Mouse (Mus musculus): ENCODE measurements around the gene Arhgap42. TPM values are rescaled to one million over a fixed set of nuclear protein-coding genes. Genes with fewer than 3 reads are reported as not detected.

Gene Arhgap42
- polyA plus RNA-seq, 1 experiment, result 16.1 TPM

DNA sequence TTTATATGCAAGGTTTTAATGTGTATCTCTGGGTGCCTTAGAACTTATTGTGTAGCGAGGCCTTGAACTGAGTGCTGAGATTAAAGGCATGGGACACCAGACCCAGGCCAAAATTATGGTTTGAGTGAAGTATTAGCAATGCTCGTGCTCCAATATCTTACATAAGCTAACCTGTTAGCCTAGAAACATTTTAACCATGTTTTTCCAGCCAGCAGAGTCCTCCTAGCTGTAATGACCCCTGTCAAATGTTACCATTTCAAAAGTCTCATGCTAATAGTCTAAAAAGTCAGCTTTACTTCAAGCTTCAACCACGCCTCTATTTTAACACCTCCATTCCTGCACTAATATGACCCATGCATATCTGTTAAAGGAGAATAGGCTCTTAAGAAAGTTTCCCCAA is 84.3 kb downstream of the Arhgap42 start:
- TF ChIP-seq EP300 (IDR thresholded peaks at IDR 0.05; ENCODE audit: insufficient read depth, low read depth, low read length) (no peak), CTCF (IDR thresholded peaks at IDR 0.05; ENCODE audit: low read depth, low read length) (no peak), POLR2A (IDR thresholded peaks at IDR 0.05; ENCODE audit: insufficient read depth, low read length) (no peak)

DNA sequence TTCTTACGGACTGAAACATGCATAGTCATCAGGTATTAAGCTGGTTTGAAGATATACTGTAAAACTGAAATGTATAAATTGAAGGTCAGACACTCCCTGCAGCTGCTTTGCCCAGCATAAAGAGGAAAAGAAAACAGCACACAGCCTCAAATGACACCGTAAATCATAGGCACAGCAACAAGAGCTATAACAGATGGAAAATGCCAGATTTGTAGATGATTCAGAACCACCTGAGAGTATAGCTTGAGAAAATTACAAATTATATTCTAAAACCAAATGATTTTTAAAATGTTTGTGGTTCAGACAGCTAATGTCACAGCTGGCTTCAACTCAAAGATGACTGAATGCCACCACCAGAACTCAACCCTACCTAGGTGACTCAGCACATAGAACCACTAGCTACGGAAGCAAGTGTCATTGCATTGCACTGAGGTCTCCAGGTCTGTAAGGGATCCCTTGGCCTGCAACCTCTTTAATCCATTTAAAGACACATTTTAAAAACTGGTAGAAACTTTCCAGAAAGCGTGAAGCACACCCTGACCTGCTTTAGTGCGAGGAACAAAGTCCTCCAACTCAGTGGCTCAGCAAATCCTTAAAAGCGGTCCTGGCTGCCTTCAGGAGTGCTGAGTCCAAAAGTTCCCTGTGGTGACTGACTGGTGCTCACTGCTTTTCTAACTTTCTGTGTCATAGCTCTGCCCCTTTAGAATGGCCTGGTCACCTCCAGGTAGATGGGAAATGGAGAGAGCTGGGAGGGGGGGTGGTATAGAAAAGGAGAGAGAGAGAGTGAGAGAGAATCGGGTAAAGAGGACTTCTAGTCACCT is 94.4 kb downstream of the Arhgap42 start:
- Histone ChIP-seq H3K27me3 (ENCODE audit: control insufficient read depth, insufficient read depth, low read length, poor library complexity, severe bottlenecking) (no peaks in the 10 kb centered on the region), H3K4me3 (ENCODE audit: low read depth, low read length) (no peak overlapping the region), H3K4me1 (ENCODE audit: control insufficient read depth, insufficient read depth, low read length) (no peaks in the 10 kb centered on the region), H3K9ac (ENCODE audit: low read depth, poor library complexity, severe bottlenecking) (no peak overlapping the region), H3K9me3 (replicated peaks; ENCODE audit: control insufficient read depth, insufficient read depth, low read length, poor library complexity, severe bottlenecking) (no peaks in the 10 kb centered on the region), H3K36me3 (ENCODE audit: control insufficient read depth, insufficient read depth, low read length, poor library complexity, severe bottlenecking) (no peaks in the 10 kb centered on the region), H3K27ac (ENCODE audit: insufficient read depth, low read length) (no peak overlapping the region)
- TF ChIP-seq POLR2A (IDR thresholded peaks at IDR 0.05; ENCODE audit: insufficient read depth, low read length) (no peak), CTCF (IDR thresholded peaks at IDR 0.05; ENCODE audit: low read depth, low read length) (no peak), EP300 (IDR thresholded peaks at IDR 0.05; ENCODE audit: insufficient read depth, low read depth, low read length) (no peak)

More for the DNA sequence above, 84.3 kb downstream of the Arhgap42 start:
- Histone ChIP-seq H3K27me3 (ENCODE audit: control insufficient read depth, insufficient read depth, low read length, poor library complexity, severe bottlenecking) (no peaks in the 10 kb centered on the region), H3K4me1 (ENCODE audit: control insufficient read depth, insufficient read depth, low read length) (peaks cover 2% of the 10 kb centered on the region), H3K4me3 (ENCODE audit: low read depth, low read length) (no peak overlapping the region), H3K9me3 (replicated peaks; ENCODE audit: control insufficient read depth, insufficient read depth, low read length, poor library complexity, severe bottlenecking) (no peaks in the 10 kb centered on the region), H3K36me3 (ENCODE audit: control insufficient read depth, insufficient read depth, low read length, poor library complexity, severe bottlenecking) (no peaks in the 10 kb centered on the region), H3K9ac (ENCODE audit: low read depth, poor library complexity, severe bottlenecking) (no peak overlapping the region), H3K27ac (ENCODE audit: insufficient read depth, low read length) (no peak overlapping the region)

DNA sequence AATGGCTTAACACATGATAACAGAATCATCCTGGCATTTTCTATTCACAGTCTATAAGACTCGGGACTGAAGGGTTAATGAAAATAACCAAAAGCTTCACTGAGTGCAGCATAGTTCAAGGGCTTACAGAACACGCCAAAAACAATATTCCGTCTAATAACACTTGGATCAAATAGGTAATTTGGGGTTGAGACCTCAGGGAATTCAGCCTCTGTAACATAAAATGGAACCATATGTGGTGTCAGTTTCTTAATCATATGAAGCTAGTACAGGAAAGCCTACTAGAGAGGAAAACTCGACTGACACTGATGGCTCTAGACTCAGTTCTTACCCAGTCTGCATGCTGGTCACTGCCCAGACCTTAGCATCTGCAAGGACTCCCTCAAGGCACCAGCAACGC is 95.8 kb downstream of the Arhgap42 start:
- Histone ChIP-seq H3K9ac (ENCODE audit: low read depth, poor library complexity, severe bottlenecking) (no peak overlapping the region), H3K27me3 (ENCODE audit: control insufficient read depth, insufficient read depth, low read length, poor library complexity, severe bottlenecking) (no peaks in the 10 kb centered on the region), H3K4me1 (ENCODE audit: control insufficient read depth, insufficient read depth, low read length) (no peaks in the 10 kb centered on the region), H3K9me3 (replicated peaks; ENCODE audit: control insufficient read depth, insufficient read depth, low read length, poor library complexity, severe bottlenecking) (no peaks in the 10 kb centered on the region), H3K36me3 (ENCODE audit: control insufficient read depth, insufficient read depth, low read length, poor library complexity, severe bottlenecking) (no peaks in the 10 kb centered on the region), H3K27ac (ENCODE audit: insufficient read depth, low read length) (no peak overlapping the region), H3K4me3 (ENCODE audit: low read depth, low read length) (no peak overlapping the region)
- TF ChIP-seq POLR2A (IDR thresholded peaks at IDR 0.05; ENCODE audit: insufficient read depth, low read length), result no peak

DNA sequence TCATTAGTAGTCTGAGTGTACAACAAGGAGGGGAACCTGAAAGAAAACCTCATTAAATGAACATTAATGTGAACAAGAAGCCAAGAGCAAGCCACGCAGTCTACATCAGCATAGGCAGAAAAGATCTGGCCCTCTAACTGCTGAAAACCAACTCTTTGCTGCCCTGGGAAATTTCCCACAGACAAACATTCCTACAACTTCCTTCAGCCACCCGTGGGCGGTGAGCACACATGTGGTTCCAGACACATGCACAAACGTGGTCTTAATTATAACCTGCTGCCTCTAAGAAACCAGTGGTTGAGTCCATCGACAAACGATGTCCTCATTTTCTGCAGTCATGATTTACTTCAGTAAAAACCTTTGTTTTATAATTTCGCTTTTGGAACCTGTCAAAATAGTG is 96.3 kb downstream of the Arhgap42 start:
- Histone ChIP-seq H3K4me1 (ENCODE audit: control insufficient read depth, insufficient read depth, low read length) (no peaks in the 10 kb centered on the region), H3K36me3 (ENCODE audit: control insufficient read depth, insufficient read depth, low read length, poor library complexity, severe bottlenecking) (no peaks in the 10 kb centered on the region), H3K27ac (ENCODE audit: insufficient read depth, low read length) (no peak overlapping the region)

DNA sequence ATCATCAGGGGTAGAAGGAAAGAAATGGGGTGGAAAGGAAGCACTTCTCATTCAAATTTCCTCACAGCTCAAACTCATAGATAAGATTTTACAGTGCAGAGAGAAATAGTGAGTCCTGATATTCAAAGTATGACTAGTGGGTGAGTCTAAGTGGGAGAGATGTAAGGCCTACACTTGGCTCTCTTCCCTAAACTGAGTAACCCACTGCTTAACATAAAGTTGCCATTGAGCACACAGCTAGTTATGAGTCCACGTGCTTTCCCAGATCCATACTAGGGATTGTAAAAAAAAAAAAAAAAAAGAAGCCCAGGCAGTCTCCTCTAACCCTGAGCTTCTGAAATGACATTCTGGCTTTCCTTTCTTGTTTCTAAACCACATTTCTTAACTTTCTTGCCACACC is 96.8 kb downstream of the Arhgap42 start:
- Histone ChIP-seq H3K9ac (ENCODE audit: low read depth, poor library complexity, severe bottlenecking) (no peak overlapping the region), H3K4me3 (ENCODE audit: low read depth, low read length) (no peak overlapping the region), H3K9me3 (replicated peaks; ENCODE audit: control insufficient read depth, insufficient read depth, low read length, poor library complexity, severe bottlenecking) (no peaks in the 10 kb centered on the region), H3K27me3 (ENCODE audit: control insufficient read depth, insufficient read depth, low read length, poor library complexity, severe bottlenecking) (no peaks in the 10 kb centered on the region), H3K36me3 (ENCODE audit: control insufficient read depth, insufficient read depth, low read length, poor library complexity, severe bottlenecking) (no peaks in the 10 kb centered on the region), H3K27ac (ENCODE audit: insufficient read depth, low read length) (no peak overlapping the region), H3K4me1 (ENCODE audit: control insufficient read depth, insufficient read depth, low read length) (no peaks in the 10 kb centered on the region)
- TF ChIP-seq CTCF (IDR thresholded peaks at IDR 0.05; ENCODE audit: low read depth, low read length), result no peak
- no peak for TF ChIP-seq POLR2A (IDR thresholded peaks at IDR 0.05; ENCODE audit: insufficient read depth, low read length)
- TF ChIP-seq EP300 (IDR thresholded peaks at IDR 0.05; ENCODE audit: insufficient read depth, low read depth, low read length), result no peak

More for the DNA sequence above, 96.3 kb downstream of the Arhgap42 start:
- H3K27me3 ChIP-seq (ENCODE audit: control insufficient read depth, insufficient read depth, low read length, poor library complexity, severe bottlenecking), result no peaks in the 10 kb centered on the region
- H3K4me3 ChIP-seq (ENCODE audit: low read depth, low read length), result no peak overlapping the region
- TF ChIP-seq EP300 (IDR thresholded peaks at IDR 0.05; ENCODE audit: insufficient read depth, low read depth, low read length) (no peak), CTCF (IDR thresholded peaks at IDR 0.05; ENCODE audit: low read depth, low read length) (no peak), POLR2A (IDR thresholded peaks at IDR 0.05; ENCODE audit: insufficient read depth, low read length) (no peak)
- no peak overlapping the region for H3K9ac ChIP-seq (ENCODE audit: low read depth, poor library complexity, severe bottlenecking)
- H3K9me3 ChIP-seq (replicated peaks; ENCODE audit: control insufficient read depth, insufficient read depth, low read length, poor library complexity, severe bottlenecking), result no peaks in the 10 kb centered on the region

DNA sequence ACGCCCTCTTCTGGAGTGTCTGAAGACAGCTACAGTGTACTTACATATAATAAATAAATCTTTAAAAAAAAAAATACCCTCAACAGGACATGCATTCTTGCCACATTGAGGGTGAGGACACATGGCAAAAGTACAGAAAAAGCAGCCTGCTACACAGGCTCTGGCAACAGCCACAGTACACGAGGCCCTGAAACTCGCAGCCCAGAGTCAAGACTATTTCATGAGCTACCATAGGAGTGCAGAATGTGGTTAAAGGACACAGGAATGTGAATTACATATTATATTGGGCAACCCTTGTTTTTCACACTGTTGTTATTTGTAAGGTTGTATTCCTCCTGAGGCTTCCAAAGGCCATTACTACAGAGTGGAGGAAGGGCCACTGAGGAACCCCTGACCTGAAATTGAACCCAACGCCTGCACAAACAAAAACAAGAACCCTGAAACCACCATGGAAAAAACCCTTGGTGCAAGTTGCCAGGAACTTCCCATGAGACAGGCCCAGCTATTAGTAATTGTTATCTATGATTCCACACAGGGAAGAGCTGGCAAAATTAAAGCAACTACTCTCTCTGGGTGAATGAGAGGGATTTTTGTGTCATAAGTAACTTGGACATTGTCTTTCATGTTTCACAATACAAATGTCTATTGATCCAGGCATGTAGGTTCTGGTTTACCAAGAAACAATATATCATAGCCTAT is 109.8 kb downstream of the Arhgap42 start:
- H3K36me3 ChIP-seq (ENCODE audit: control insufficient read depth, insufficient read depth, low read length, poor library complexity, severe bottlenecking), result no peaks in the 10 kb centered on the region
- H3K9me3 ChIP-seq (replicated peaks; ENCODE audit: control insufficient read depth, insufficient read depth, low read length, poor library complexity, severe bottlenecking), result no peaks in the 10 kb centered on the region
- H3K9ac ChIP-seq (ENCODE audit: low read depth, poor library complexity, severe bottlenecking), result no peak overlapping the region
- peaks cover 1% of the 10 kb centered on the region for H3K4me1 ChIP-seq (ENCODE audit: control insufficient read depth, insufficient read depth, low read length)
- TF ChIP-seq EP300 (IDR thresholded peaks at IDR 0.05; ENCODE audit: insufficient read depth, low read depth, low read length) (no peak), CTCF (IDR thresholded peaks at IDR 0.05; ENCODE audit: low read depth, low read length) (no peak), POLR2A (IDR thresholded peaks at IDR 0.05; ENCODE audit: insufficient read depth, low read length) (no peak)
- no peaks in the 10 kb centered on the region for H3K27me3 ChIP-seq (ENCODE audit: control insufficient read depth, insufficient read depth, low read length, poor library complexity, severe bottlenecking)
- no peak overlapping the region for H3K4me3 ChIP-seq (ENCODE audit: low read depth, low read length)
- H3K27ac ChIP-seq (ENCODE audit: insufficient read depth, low read length), result no peak overlapping the region

All from ES-Bruce4 (cell line).